Mouse (Mus musculus): ENCODE data around the gene Cyp4x1. TPM values are rescaled to one million over a fixed set of nuclear protein-coding genes. Genes with fewer than 3 reads are reported as not detected.

Gene Cyp4x1
- polyA plus RNA-seq, 1 experiment from 2014 or later = 0.14 TPM

DNA sequence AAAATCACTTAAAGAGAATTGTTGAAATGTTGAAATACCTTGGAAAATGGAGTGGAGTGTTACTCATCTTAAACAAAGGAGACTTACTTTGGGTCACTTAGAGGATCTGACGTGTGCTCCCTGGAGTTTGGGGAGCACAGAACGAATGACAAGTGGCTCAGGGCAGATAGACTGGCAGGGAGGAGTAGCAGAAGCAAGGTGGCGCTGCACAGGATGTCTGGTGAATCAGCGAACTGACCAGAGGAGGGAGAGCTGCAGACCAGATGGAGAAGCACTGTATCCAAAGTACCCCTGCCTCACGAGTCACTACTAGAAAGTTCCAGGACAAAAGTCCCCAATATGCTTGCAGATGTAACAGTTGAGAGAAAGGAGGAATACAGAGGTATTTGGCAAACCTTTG, 20.8 kb downstream of the Cyp4x1 start:
- H3K4me3 ChIP-seq = no peak overlapping the region
- H3K4me2 ChIP-seq = no peak overlapping the region
- H3K9ac ChIP-seq = no peak overlapping the region
- peaks cover 13% of the 10 kb centered on the region for H3K27me3 ChIP-seq (replicated peaks)
- H3K4me1 ChIP-seq = no peaks in the 10 kb centered on the region
- 19% methylated on average over 5 of the region's 5 CpGs for WGBS (ENCODE audit: insufficient replicate concordance)
- no peaks in the 10 kb centered on the region for H3K9me3 ChIP-seq (replicated peaks)
- H3K36me3 ChIP-seq = no peaks in the 10 kb centered on the region
- H3K27ac ChIP-seq = no peak overlapping the region
- ATAC-seq = no peak

DNA sequence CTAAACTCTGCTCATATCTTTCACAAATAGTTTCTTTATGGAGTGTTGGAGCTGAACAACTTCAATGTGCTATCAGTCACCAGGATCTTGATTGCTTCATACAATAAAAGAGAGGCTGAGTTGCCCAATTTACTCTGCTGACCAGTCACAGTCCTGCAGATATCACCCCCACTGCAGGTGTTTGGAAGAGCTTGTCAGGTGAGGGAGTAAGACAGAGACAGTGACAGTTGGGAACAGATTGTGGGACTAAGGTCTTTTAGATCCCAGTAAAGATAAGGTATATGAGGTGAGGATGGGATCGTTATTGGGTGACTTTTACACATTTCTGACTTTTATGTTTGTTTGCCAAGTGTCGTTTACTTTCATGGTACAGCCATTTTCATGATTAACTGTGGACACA, 22.9 kb downstream of the Cyp4x1 start:
- Histone ChIP-seq H3K27me3 (replicated peaks) (peaks cover 13% of the 10 kb centered on the region), H3K4me2 (no peak overlapping the region), H3K9me3 (replicated peaks) (no peaks in the 10 kb centered on the region), H3K36me3 (no peaks in the 10 kb centered on the region), H3K9ac (no peak overlapping the region), H3K4me1 (no peaks in the 10 kb centered on the region), H3K27ac (no peak overlapping the region), H3K4me3 (no peak overlapping the region)
- no peak for ATAC-seq
- WGBS (ENCODE audit: insufficient replicate concordance) = 64% methylated on average over 2 of the region's 2 CpGs

DNA sequence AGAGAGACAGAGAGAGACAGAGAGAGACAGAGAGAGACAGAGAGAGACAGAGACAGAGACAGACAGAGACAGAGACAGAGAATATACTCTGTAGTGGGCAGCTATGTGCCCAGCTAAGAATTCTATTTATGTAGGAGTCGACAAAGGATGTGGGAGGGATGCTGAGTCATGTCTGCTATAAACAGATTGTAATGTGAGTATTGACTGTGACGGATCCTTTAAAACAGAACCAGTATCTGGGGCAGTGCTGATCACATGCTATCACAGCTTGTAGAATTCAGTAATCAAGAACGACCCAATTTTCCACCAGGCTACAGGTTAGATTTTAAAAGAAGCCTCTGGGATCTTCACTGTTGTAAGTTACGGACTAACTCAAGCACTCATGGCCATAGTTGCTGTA, 30.6 kb downstream of the Cyp4x1 start:
- Histone ChIP-seq H3K4me1 (peaks cover 23% of the 10 kb centered on the region), H3K9me3 (replicated peaks) (no peaks in the 10 kb centered on the region), H3K27ac (peak overlapping the region; percentile 46), H3K36me3 (no peaks in the 10 kb centered on the region), H3K9ac (0 out of 2 replicates have a peak overlapping the region, but pooled peaks have one; percentile 5), H3K27me3 (replicated peaks) (peaks cover 3% of the 10 kb centered on the region; the same call in 1 of the 2 replicates), H3K4me2 (peak overlapping the region; percentile 23), H3K4me3 (no peak overlapping the region)
- WGBS (ENCODE audit: insufficient replicate concordance) = 21% methylated on average over 4 of the region's 4 CpGs
- ATAC-seq = peak; percentile 85

DNA sequence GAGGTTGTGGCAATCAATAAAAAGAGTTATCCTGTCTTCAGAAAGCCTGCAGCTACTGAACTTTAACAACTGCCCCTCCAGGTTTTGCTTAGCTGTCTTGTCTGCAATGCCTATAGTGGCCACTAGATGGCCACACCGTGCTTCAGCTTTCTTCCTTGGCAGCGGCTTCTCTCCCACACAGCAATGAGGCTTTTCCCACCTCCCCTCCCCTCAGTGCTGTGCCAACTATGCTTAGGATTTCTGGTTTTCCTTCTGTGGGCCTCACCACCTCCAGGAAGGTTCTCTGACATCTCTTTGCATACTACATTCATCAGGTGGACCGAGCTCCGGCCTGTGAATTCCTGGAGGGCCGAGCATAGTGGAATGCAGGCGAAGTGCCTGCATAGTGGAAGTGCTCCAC, 32.4 kb downstream of the Cyp4x1 start:
- H3K4me2 ChIP-seq = no peak overlapping the region
- H3K27ac ChIP-seq = no peak overlapping the region
- H3K36me3 ChIP-seq = no peaks in the 10 kb centered on the region
- ATAC-seq = no peak
- no peak overlapping the region for H3K4me3 ChIP-seq
- no peak overlapping the region for H3K9ac ChIP-seq
- H3K9me3 ChIP-seq (replicated peaks) = no peaks in the 10 kb centered on the region
- peaks cover 3% of the 10 kb centered on the region; the same call in 1 of the 2 replicates for H3K27me3 ChIP-seq (replicated peaks)
- WGBS (ENCODE audit: insufficient replicate concordance) = 49% methylated on average over 6 of the region's 6 CpGs
- H3K4me1 ChIP-seq = peaks cover 42% of the 10 kb centered on the region

DNA sequence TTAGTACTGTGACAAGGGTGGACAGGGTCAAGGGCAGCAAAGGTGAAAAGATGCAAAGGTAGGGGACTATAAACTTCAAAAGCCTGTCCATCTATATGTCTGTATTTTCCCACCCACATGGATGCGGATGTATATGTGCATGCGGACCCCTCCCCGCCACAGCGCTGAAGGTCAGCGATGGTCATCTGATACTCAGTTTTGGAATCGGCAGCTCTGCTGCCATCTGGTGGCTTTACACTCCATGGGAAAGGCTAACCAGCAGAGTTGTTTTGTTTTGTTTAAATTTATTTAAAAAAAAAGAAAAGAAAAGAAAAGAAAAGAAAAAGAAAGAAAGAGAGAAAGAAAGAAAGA, 37.0 kb downstream of the Cyp4x1 start:
- Histone ChIP-seq H3K9me3 (replicated peaks) (no peaks in the 10 kb centered on the region), H3K36me3 (no peaks in the 10 kb centered on the region), H3K9ac (peak overlapping the region; percentile 77), H3K27me3 (replicated peaks) (no peaks in the 10 kb centered on the region), H3K27ac (peak overlapping the region; percentile 99), H3K4me1 (peaks cover 67% of the 10 kb centered on the region), H3K4me2 (peak overlapping the region; percentile 79), H3K4me3 (peak overlapping the region; percentile 51)
- WGBS (ENCODE audit: insufficient replicate concordance) = under 1% methylated on average over 6 of the region's 6 CpGs
- ATAC-seq = no peak

DNA sequence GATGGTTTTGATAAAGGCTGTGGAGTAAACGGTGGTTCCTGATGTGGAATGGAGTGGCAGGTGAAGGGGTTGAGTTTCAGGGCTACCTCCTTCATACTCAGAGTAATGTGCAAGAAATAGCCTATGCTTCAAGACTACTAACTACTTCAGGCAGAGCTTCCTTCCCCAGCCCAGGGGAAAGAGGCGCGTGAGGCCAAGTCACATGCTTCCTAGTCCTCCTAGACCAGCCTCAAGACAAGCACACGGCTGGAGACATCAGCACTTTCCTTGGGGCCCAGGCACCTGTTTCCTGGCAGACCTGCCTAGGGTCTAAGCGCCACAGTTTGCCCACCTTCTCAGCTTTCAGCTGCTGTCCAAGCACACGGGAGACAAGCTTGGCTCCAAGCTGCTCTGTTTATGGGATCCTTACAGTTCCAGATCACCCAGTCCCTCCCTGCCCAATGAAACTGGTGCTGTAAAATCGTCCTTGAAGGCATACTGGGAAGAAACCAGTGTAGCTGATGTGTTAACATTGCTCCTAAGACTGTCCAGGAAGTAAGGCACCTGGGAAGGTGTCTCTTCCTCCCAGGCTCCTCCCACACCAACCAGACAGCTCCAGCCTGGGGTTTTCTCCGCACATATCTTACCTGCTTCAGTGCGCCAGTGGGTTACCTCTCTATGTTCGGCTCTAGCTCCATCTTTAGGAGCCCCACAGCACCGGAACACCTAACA, 37.5 kb downstream of the Cyp4x1 start:
- Histone ChIP-seq H3K36me3 (no peaks in the 10 kb centered on the region), H3K4me1 (peaks cover 70% of the 10 kb centered on the region), H3K4me3 (peak overlapping the region; percentile 51), H3K9ac (peak overlapping the region; percentile 77), H3K9me3 (replicated peaks) (no peaks in the 10 kb centered on the region), H3K4me2 (peak overlapping the region; percentile 79), H3K27ac (peak overlapping the region; percentile 99), H3K27me3 (replicated peaks) (no peaks in the 10 kb centered on the region)
- WGBS (ENCODE audit: insufficient replicate concordance) = 4% methylated on average over 11 of the region's 11 CpGs
- ATAC-seq = no peak

DNA sequence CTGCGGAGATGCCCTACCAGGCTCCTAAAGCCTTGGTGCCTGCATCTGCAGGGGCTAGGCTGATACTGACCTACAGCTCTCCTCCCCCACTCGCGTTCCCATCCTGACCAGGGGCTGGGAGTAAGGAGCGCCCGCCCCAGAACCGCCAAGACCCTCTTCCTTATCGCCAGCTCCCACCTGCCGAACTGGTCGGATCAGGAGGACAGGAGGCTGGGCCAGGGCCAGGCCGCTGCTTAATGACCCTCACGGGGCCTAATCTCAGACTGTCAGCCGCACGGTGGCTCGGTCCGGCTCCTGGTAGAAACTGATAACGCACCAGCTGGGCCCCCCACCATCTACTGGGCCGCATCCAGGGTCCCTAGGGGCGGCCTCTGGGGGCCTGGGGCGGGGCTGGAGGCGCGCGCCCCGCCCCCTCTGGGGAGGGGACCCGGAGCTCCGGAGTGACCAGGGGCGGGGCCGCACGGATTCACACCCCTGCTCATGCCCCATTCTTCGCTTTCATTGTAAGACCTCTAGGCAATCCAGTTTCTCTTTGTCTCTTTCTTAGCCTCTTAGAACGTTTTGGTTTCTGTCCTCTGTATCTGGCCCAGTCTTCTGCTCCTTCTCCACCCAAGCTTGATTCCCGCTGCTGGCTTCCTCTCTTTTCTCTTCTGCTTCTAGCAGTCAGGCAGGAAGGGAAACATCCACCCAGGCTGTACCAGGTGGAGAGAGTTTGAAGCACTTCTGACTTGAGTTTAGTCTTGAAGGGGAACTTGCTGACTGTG, 38.2 kb downstream of the Cyp4x1 start:
- Histone ChIP-seq H3K4me1 (peaks cover 77% of the 10 kb centered on the region), H3K4me3 (peak overlapping the region; percentile 51), H3K36me3 (no peaks in the 10 kb centered on the region), H3K9me3 (replicated peaks) (no peaks in the 10 kb centered on the region), H3K4me2 (peak overlapping the region; percentile 79), H3K27ac (peak overlapping the region; percentile 99), H3K9ac (peak overlapping the region; percentile 77), H3K27me3 (replicated peaks) (no peaks in the 10 kb centered on the region)
- 0% methylated on average over 31 of the region's 31 CpGs for WGBS (ENCODE audit: insufficient replicate concordance)
- ATAC-seq = peak; percentile 93

DNA sequence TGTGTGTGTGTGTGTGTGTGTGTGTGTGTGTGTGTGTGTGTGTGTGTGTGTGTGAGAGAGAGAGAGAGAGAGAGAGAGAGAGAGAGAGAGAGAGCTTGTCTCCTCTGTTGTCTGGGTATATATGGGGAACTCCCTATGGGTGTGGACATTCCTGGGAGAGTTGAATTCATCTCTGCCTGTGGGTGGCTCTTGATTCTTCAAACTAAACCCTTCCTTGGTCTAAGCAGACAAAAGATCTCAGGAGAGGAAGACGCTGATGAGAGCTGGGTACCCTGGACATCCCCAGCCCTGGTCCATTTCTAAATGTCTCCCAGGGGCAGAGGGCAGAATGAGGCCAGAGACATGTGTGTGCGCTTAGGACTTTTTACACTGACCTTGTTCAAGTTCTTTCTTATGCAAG, 40.0 kb downstream of the Cyp4x1 start:
- peak overlapping the region; percentile 99 for H3K27ac ChIP-seq
- H3K4me3 ChIP-seq = peak overlapping the region; percentile 13; the same call in 1 of the 2 replicates

DNA sequence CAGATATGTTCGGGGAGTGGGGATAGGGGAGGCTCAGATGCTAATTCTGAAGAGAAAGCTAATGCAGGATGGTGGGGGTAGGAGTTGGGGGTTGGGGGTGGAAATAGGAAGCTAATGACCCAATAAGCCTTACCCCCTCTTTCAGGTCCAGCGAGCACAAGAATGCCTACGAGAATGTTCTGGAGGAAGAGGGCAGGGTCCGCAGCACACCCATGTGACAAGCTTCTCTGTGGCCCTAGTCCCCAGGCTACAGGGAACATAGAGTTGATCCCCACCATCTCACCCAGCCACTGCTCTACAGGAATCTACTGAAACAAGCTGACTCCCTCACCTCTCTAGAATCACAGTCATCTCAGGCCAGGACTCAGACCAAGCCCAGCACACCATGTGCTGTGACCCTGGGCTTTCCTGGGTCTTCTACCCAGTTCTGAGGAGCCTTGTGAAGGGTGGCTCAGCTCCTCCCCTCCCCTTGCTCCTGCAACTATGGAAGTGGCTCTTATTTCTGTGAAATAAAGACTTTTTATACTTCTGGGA, 40.7 kb downstream of the Cyp4x1 start:
- Histone ChIP-seq H3K36me3 (no peaks in the 10 kb centered on the region), H3K9me3 (replicated peaks) (no peaks in the 10 kb centered on the region), H3K4me2 (peak overlapping the region; percentile 79), H3K4me3 (peak overlapping the region; percentile 13; the same call in 1 of the 2 replicates), H3K27ac (peak overlapping the region; percentile 99), H3K9ac (peak overlapping the region; percentile 75), H3K27me3 (replicated peaks) (no peaks in the 10 kb centered on the region; the same call in 1 of the 2 replicates), H3K4me1 (peaks cover 97% of the 10 kb centered on the region)
- 72% methylated on average over 4 of the region's 4 CpGs for WGBS (ENCODE audit: insufficient replicate concordance)
- no peak for ATAC-seq

More for the DNA sequence above, 40.0 kb downstream of the Cyp4x1 start:
- H3K36me3 ChIP-seq = no peaks in the 10 kb centered on the region
- peak overlapping the region; percentile 75 for H3K9ac ChIP-seq
- H3K4me2 ChIP-seq = peak overlapping the region; percentile 79
- peaks cover 93% of the 10 kb centered on the region for H3K4me1 ChIP-seq
- H3K27me3 ChIP-seq (replicated peaks) = no peaks in the 10 kb centered on the region; the same call in 1 of the 2 replicates
- 63% methylated on average over 2 of the region's 2 CpGs for WGBS (ENCODE audit: insufficient replicate concordance)
- ATAC-seq = no peak
- no peaks in the 10 kb centered on the region for H3K9me3 ChIP-seq (replicated peaks)

DNA sequence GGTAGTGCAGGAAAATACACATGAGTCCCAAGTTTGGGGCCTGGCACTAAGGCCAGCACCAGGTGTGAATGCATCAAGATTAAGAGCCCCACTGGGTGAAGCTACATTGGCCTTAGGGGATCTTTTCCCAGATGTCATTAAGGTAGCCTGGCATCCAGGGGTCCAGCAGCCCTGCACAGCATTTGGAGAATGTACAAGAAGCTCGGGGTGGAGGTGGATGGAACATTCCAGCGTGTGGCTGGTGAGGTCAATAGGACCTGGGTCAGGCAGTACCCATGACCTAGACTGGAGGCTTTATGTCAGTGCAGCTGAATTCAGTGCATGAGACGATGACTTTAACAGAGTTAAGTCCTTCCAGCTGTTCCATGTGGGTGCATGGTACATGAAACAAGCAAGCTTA, 42.3 kb downstream of the Cyp4x1 start:
- Histone ChIP-seq H3K36me3 (no peaks in the 10 kb centered on the region), H3K9ac (no peak overlapping the region), H3K4me2 (peak overlapping the region; percentile 79), H3K27ac (peak overlapping the region; percentile 99), H3K27me3 (replicated peaks) (peaks cover 13% of the 10 kb centered on the region), H3K9me3 (replicated peaks) (no peaks in the 10 kb centered on the region), H3K4me3 (no peak overlapping the region), H3K4me1 (peaks cover 97% of the 10 kb centered on the region)
- 80% methylated on average over 3 of the region's 3 CpGs for WGBS (ENCODE audit: insufficient replicate concordance)
- no peak for ATAC-seq

DNA sequence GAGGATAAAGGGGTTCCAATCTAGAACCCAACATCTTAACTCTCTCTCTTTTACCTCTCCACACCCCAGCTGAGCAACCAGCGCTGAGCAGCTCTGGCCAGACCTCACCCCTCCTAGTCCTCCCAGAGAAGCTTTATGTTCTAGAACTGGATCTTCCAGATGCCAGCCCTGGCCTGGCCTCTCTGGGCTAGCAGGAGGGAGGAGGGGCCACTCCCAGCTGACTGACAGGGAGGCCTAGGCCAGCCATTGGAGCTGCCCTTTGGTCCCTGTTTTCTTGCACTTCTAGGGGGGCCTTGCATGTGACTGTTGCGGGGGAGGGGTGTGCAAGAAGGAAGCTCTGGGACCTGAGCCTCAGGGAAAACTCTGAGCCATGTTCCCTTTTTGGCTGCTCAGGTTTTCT, 43.5 kb downstream of the Cyp4x1 start:
- peaks cover 96% of the 10 kb centered on the region for H3K4me1 ChIP-seq
- peaks cover 13% of the 10 kb centered on the region for H3K27me3 ChIP-seq (replicated peaks)

More for the DNA sequence above, 43.5 kb downstream of the Cyp4x1 start:
- 59% methylated on average over 2 of the region's 2 CpGs for WGBS (ENCODE audit: insufficient replicate concordance)
- peak overlapping the region; percentile 47 for H3K4me3 ChIP-seq
- peak overlapping the region; percentile 99 for H3K27ac ChIP-seq
- no peaks in the 10 kb centered on the region for H3K9me3 ChIP-seq (replicated peaks)
- peak overlapping the region; percentile 79 for H3K4me2 ChIP-seq
- peak overlapping the region; percentile 51 for H3K9ac ChIP-seq
- no peaks in the 10 kb centered on the region for H3K36me3 ChIP-seq
- ATAC-seq = peak; percentile 14; the same call in 1 of the 2 replicates
